Mouse (Mus musculus) midbrain, embryonic 16.5 days (tissue): ENCODE data around the gene BC051019. TPM values are rescaled to one million over a fixed set of nuclear protein-coding genes. Genes with fewer than 3 reads are reported as not detected.
A peak's percentile ranks its signal among the peaks of the same experiment; 100 is the strongest.

Source experiments
- ATAC-seq: fragments of 200-750 bp; cut with Nextera tagmentation; 2 replicates; pipeline ENCODE4 v1.8.0; 2017; ENCODE audit warnings: moderate TSS enrichment
- H3K27ac ChIP-seq: fragments of 300-500 bp; sonication (generic); 2 replicates; pipeline ENCODE4 v1.5.1; 2014; ENCODE audit warnings: mild to moderate bottlenecking, low read length, mixed read lengths
- H3K27me3 ChIP-seq: fragments of 300-500 bp; sonication (generic); 2 replicates; pipeline ENCODE4 v1.6.1; 2014; ENCODE audit warnings: low read depth, low read length, mixed read lengths; ENCODE audit not compliant: control insufficient read depth, insufficient read depth
- H3K36me3 ChIP-seq: fragments of 300-500 bp; sonication (generic); 2 replicates; pipeline ENCODE4 v1.6.1; 2014; ENCODE audit warnings: mild to moderate bottlenecking, low read length, moderate library complexity, mixed read lengths; ENCODE audit not compliant: control insufficient read depth, insufficient read depth
- H3K4me1 ChIP-seq: fragments of 300-500 bp; sonication (generic); 2 replicates; pipeline ENCODE4 v1.6.1; 2014; ENCODE audit warnings: mild to moderate bottlenecking, low read length, mixed read lengths; ENCODE audit not compliant: control insufficient read depth, insufficient read depth
- H3K4me2 ChIP-seq: fragments of 300-500 bp; sonication (generic); 2 replicates; pipeline ENCODE4 v1.6.1; 2014; ENCODE audit warnings: mild to moderate bottlenecking, low read length, mixed read lengths
- H3K4me3 ChIP-seq: fragments of 300-500 bp; sonication (generic); 2 replicates; pipeline ENCODE4 v1.5.1; 2014; ENCODE audit warnings: low read depth, mild to moderate bottlenecking, low read length, moderate library complexity, mixed read lengths
- H3K9ac ChIP-seq: fragments of 300-500 bp; sonication (generic); 2 replicates; pipeline ENCODE4 v1.6.1; 2014; ENCODE audit warnings: low read depth, low read length, mixed read lengths
- H3K9me3 ChIP-seq: fragments of 300-500 bp; sonication (generic); replicated peaks from 2 replicates; pipeline ENCODE4 v1.6.1; 2014; ENCODE audit warnings: mild to moderate bottlenecking, low read length, mixed read lengths; ENCODE audit not compliant: control insufficient read depth, poor library complexity, severe bottlenecking
- WGBS: fragments of 180-500 bp; shearing (Covaris S2); extraction: QIAGEN DNeasy Blood & Tissue Kit; methylation state at CpG from one replicate; pipeline ENCODE4 v1.1.7; 2014; 5-methylcytosine and 5-hydroxymethylcytosine counted together
- polyA plus RNA-seq: library from polyadenylated mRNA; unstranded; fragments of >200 nt; fragmentation: Nextera tagmentation; extraction: Ambion mirVana; gene quantifications from 2 replicates; pipeline ENCODE4 v1.2.1, GENCODE M21; 2015

The BC051019 gene
- polyA plus RNA-seq, 1 experiment from 2014 or later, result 0.44 TPM

DNA sequence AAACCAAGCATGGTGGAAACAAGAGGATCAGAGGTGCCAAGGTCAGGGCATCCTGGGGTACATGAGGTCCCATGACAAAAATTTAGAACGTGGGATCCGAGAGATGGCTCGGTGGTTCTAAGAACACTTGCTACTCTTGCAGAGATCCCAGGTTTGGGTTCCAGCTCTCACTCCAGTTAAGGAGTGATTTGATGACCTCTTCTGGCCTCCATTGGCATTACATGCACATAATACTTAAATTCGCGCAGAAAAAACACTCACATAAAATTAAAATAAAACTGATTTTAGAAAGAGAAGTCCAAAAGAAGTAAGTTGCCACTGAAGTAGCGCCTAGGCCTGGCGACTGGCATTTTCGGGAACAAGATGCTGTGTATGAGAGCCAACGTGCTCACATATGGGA lies 4.4 kb downstream of the BC051019 start:
- no peak for ATAC-seq
- WGBS, result 68% methylated on average over 9 of the region's 9 CpGs

DNA sequence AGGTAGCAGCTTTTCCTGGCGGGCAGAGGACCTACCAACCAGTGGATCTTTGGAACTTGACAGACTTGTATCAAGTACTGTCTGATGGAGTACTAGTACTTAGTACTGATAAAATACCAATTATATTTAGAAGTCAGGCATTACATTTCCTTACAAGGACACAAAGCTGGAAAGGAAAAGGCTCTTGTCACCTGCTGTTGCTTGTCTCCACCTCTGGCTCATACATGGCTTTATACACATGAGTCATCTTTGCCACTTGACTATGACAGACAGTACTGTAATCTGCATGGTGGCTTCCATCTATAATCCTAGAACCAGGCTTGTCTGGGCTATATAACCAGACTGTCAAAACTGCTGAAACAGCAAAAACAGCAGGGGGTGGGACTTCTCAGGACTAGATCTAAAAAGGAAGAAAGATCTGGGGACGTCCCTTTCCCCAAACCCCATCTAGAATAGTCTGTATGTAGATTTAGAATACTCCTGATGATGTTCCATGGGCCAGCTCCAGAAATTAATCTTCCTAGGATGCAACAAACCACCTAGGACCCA lies 10.1 kb downstream of the BC051019 start:
- H3K27ac ChIP-seq, result no peak overlapping the region
- H3K9ac ChIP-seq, result no peak overlapping the region
- H3K36me3 ChIP-seq, result peaks cover 3% of the 10 kb centered on the region; the same call in 1 of the 2 replicates
- no peaks in the 10 kb centered on the region for H3K9me3 ChIP-seq
- no peak for ATAC-seq
- H3K4me1 ChIP-seq, result no peaks in the 10 kb centered on the region
- WGBS, result 95% methylated on average over 2 of the region's 2 CpGs
- H3K4me2 ChIP-seq, result no peak overlapping the region
- no peak overlapping the region for H3K4me3 ChIP-seq
- no peaks in the 10 kb centered on the region for H3K27me3 ChIP-seq

More for the DNA sequence above, 4.4 kb downstream of the BC051019 start:
- Histone ChIP-seq H3K4me3 (no peak overlapping the region), H3K4me2 (no peak overlapping the region), H3K4me1 (no peaks in the 10 kb centered on the region), H3K9ac (no peak overlapping the region), H3K27ac (no peak overlapping the region), H3K36me3 (no peaks in the 10 kb centered on the region), H3K9me3 (no peaks in the 10 kb centered on the region), H3K27me3 (no peaks in the 10 kb centered on the region)

DNA sequence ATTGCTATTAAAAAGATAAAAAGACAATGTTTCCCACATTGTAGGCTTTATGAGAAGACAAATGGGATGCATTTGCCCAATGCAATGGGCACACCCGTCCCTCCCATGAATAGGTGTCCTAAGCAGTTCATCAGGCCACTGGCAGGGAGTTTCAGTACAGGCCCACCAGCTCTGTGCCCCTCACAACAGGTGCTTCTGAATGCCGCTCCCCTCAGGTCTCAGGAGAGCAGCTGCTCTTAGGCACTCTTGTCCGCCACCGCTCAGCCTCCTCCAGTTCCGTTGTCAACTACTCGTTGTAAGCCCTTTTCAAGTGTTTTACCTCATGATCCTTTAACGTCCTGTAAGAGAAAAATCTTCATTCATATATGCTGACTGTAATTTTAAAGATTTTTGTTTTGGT lies 11.5 kb downstream of the BC051019 start:
- ATAC-seq, result no peak
- peaks cover 3% of the 10 kb centered on the region; the same call in 1 of the 2 replicates for H3K36me3 ChIP-seq
- H3K27ac ChIP-seq, result no peak overlapping the region
- H3K4me2 ChIP-seq, result no peak overlapping the region
- H3K4me3 ChIP-seq, result no peak overlapping the region
- H3K4me1 ChIP-seq, result no peaks in the 10 kb centered on the region
- 93% methylated on average over 7 of the region's 7 CpGs for WGBS
- H3K27me3 ChIP-seq, result no peaks in the 10 kb centered on the region
- no peak overlapping the region for H3K9ac ChIP-seq
- no peaks in the 10 kb centered on the region for H3K9me3 ChIP-seq

DNA sequence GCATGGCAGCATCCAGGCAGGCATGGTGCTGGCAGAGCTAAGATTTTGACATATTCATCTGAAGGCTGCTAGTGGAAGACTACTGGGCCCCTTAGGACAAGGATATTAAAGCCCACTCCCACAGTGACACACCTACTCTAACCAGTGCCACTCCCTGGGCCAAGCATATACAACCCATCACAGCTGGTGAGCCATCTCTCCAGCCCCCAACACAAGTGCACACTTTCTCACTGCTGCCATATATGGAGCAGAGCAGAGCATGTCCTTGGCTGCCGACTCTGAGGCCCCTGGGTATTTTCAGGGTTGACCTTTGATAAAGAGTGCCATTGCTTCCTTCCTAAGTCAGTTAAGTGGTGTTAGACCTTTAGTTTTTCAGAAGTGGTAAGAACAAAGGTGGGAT lies 13.6 kb downstream of the BC051019 start:
- Histone ChIP-seq H3K27me3 (no peaks in the 10 kb centered on the region), H3K9me3 (no peaks in the 10 kb centered on the region), H3K4me1 (no peaks in the 10 kb centered on the region), H3K9ac (no peak overlapping the region), H3K4me3 (no peak overlapping the region), H3K4me2 (no peak overlapping the region), H3K27ac (no peak overlapping the region), H3K36me3 (peaks cover 3% of the 10 kb centered on the region; the same call in 1 of the 2 replicates)
- WGBS, result 88% methylated on average over 1 of the region's 1 CpGs
- ATAC-seq, result no peak

DNA sequence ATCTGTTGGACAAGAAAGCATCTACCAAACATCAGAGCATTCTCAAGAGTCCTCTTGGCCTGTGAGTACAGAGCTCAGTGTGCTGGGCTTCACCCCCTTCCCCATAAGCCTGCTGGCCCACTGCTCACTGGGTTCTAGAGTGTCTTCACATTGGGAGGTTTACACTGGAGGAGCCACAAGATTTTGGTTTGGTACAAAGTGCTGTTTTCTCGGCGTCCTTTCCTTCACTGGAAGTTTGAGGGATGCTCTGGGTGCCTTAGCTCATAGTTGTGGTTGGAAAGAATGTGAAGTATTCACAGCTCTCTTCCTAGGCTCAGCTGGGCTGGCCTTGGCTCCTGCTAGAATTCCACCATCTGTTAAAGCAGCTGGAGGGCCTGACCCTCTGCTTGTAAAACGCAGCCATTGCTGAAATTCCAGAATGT lies 14.7 kb downstream of the BC051019 start:
- no peak for ATAC-seq
- 0 out of 2 replicates have a peak, but pooled peaks cover 2% of the 10 kb centered on the region for H3K4me1 ChIP-seq
- 77% methylated on average over 3 of the region's 3 CpGs for WGBS

DNA sequence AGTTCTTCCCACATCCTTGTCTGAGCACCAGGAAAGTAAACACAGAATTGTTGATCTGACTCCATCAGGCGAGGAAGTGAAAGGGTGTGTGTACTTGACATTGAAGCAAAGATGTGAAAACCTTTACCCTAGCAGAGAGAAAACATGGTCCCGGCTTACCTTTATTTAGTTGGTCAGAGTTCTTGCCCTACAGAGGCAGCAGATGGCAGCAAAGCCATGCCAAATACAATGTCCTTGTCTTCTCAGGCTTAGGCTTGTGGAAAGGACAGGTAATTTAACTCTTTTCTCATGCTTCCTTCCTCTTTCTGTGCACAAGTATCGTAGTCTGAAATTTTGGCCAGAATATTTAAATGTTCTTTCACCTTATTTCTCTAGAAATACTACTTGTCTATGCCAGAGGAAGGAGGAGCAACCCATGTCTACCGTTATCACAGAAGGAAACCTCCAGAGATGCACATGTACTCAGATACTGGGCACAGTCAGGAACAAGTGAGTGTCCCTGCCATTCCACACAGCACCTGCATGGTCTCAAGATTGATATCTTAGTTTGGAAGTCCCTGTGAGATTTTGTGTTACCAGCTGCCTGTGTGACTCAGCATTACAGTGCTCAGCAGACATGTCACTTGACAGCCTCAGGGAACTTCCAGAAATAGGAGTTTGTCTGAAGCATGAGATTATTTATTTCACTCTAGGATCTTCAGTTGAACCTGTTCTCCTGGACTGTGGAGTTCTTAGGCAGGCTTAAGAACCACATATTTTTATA lies 16.4 kb downstream of the BC051019 start:
- peaks cover 3% of the 10 kb centered on the region; the same call in 1 of the 2 replicates for H3K36me3 ChIP-seq
- H3K4me2 ChIP-seq, result no peak overlapping the region
- H3K9me3 ChIP-seq, result no peaks in the 10 kb centered on the region
- no peak for ATAC-seq
- no peak overlapping the region for H3K27ac ChIP-seq
- H3K4me3 ChIP-seq, result no peak overlapping the region
- H3K4me1 ChIP-seq, result 0 out of 2 replicates have a peak, but pooled peaks cover 2% of the 10 kb centered on the region
- WGBS, result 50% methylated on average over 4 of the region's 4 CpGs
- H3K9ac ChIP-seq, result no peak overlapping the region
- no peaks in the 10 kb centered on the region for H3K27me3 ChIP-seq

More for the DNA sequence above, 14.7 kb downstream of the BC051019 start:
- Histone ChIP-seq H3K27ac (no peak overlapping the region), H3K9me3 (no peaks in the 10 kb centered on the region), H3K4me2 (no peak overlapping the region), H3K4me3 (no peak overlapping the region), H3K36me3 (peaks cover 3% of the 10 kb centered on the region; the same call in 1 of the 2 replicates), H3K27me3 (no peaks in the 10 kb centered on the region), H3K9ac (no peak overlapping the region)

DNA sequence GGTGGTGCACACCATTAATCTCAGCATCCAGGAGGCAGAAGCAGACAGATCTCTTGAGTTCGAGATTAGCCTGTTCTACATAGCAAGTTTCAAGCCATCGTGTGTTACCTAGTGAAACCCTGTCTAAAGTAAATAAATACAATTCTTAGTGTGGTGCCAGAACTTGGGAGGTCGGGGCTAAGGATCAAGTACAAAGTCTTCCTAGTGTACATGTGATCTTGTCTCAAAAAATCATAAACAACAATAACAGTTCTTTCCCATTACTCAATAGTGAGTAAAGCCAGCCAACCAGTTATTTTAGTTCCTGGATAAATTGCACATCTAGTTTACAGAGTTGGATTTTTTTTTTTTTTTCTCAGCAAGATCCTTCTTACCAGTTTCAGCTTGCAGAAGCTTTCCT lies 19.2 kb downstream of the BC051019 start:
- Histone ChIP-seq H3K36me3 (0 out of 2 replicates have a peak, but pooled peaks cover 3% of the 10 kb centered on the region), H3K27ac (no peak overlapping the region), H3K9ac (0 out of 2 replicates have a peak overlapping the region, but pooled peaks have one; percentile 80), H3K4me2 (peak overlapping the region; percentile 82), H3K4me1 (0 out of 2 replicates have a peak, but pooled peaks cover 2% of the 10 kb centered on the region), H3K27me3 (no peaks in the 10 kb centered on the region), H3K9me3 (no peaks in the 10 kb centered on the region), H3K4me3 (peak overlapping the region; percentile 75)
- ATAC-seq, result no peak
- WGBS, result 73% methylated on average over 3 of the region's 3 CpGs

DNA sequence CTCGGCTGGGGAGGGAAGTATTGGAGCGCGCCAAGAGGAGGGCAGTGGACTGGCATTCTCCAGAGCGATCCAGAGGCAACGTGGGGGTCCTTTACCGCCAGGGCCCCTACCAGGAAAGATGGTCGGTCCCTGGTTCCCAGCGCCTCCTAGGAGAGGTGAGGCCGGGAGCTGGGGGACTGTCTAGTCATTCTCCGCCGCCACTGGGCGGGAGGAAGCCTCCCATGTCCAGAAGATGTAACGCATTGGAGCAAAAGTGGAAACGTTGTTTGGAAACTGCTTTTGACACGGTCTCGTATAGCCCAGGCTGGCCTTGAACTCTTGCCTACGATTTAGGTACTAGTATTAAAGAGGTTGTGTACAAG lies 19.7 kb downstream of the BC051019 start:
- 3% methylated on average over 17 of the region's 17 CpGs for WGBS
- H3K27ac ChIP-seq, result peak overlapping the region; percentile 72
- ATAC-seq, result no peak
- peak overlapping the region; percentile 80 for H3K9ac ChIP-seq
- peak overlapping the region; percentile 82 for H3K4me2 ChIP-seq
- H3K27me3 ChIP-seq, result no peaks in the 10 kb centered on the region
- 0 out of 2 replicates have a peak, but pooled peaks cover 2% of the 10 kb centered on the region for H3K4me1 ChIP-seq
- 0 out of 2 replicates have a peak, but pooled peaks cover 2% of the 10 kb centered on the region for H3K36me3 ChIP-seq
- H3K4me3 ChIP-seq, result peak overlapping the region; percentile 75
- H3K9me3 ChIP-seq, result no peaks in the 10 kb centered on the region
